Mouse (Mus musculus) monocyte, adult 5-6 weeks (primary cell): ENCODE data around the gene Snapc3. TPM values are rescaled to one million over a fixed set of nuclear protein-coding genes. Genes with fewer than 3 reads are reported as not detected.

Experiments used
- ATAC-seq: fragments of 153-309, 156-312 bp; replicated peaks from 2 replicates; pipeline ENCODE4 v1.8.0; 2017; ENCODE audit warnings: mild to moderate bottlenecking; ENCODE audit not compliant: low TSS enrichment, insufficient number of reproducible peaks, severe bottlenecking, poor library complexity, low FRiP score
- total RNA-seq: library from RNA; stranded (forward); fragments of 200-1000, 200-491, 200-594 nt; gene quantifications from 3 replicates; pipeline ENCODE4 v1.2.3, GENCODE M21; 2017

Gene Snapc3
- 31.8 to 72.7 TPM (median 37.9 TPM) in 3 replicates for total RNA-seq

GRCm38 (mm10) chr4:83417160-83417819, at the start of gene Snapc3:
TSS of gene Snapc3 (plus strand) at chr4:83417724.
- ATAC-seq = peak; percentile 100

GRCm38 (mm10) chr4:83373381-83373780, 44.1 kb upstream of the Snapc3 start:
- ATAC-seq = no peak

GRCm38 (mm10) chr4:83375650-83376049, 41.9 kb upstream of the Snapc3 start:
- no peak for ATAC-seq

GRCm38 (mm10) chr4:83376461-83377015, 41.0 kb upstream of the Snapc3 start:
- no peak for ATAC-seq

- no peak for ATAC-seq
Measured at GRCm38 (mm10) chr4:83379036-83379435, 38.5 kb upstream of the Snapc3 start.

GRCm38 (mm10) chr4:83379746-83380145, 37.8 kb upstream of the Snapc3 start:
- no peak for ATAC-seq

- no peak for ATAC-seq
Measured at GRCm38 (mm10) chr4:83380266-83380665, 37.3 kb upstream of the Snapc3 start.

- ATAC-seq = no peak
Measured at GRCm38 (mm10) chr4:83383899-83384490, 33.5 kb upstream of the Snapc3 start.

GRCm38 (mm10) chr4:83385091-83385490, 32.4 kb upstream of the Snapc3 start:
- no peak for ATAC-seq

- ATAC-seq = no peak
Measured at GRCm38 (mm10) chr4:83390551-83390950, 27.0 kb upstream of the Snapc3 start.

GRCm38 (mm10) chr4:83391956-83392355, 25.6 kb upstream of the Snapc3 start:
- ATAC-seq = no peak

GRCm38 (mm10) chr4:83393733-83394132, 23.8 kb upstream of the Snapc3 start:
- no peak for ATAC-seq

- ATAC-seq = no peak
Measured at GRCm38 (mm10) chr4:83396346-83396745, 21.2 kb upstream of the Snapc3 start.

- ATAC-seq = no peak
Measured at GRCm38 (mm10) chr4:83396996-83397770, 20.3 kb upstream of the Snapc3 start.

GRCm38 (mm10) chr4:83398527-83398926, 19.0 kb upstream of the Snapc3 start:
- ATAC-seq = no peak

- ATAC-seq = no peak
Measured at GRCm38 (mm10) chr4:83400691-83401595, 16.6 kb upstream of the Snapc3 start.

GRCm38 (mm10) chr4:83401712-83402111, 15.8 kb upstream of the Snapc3 start:
- ATAC-seq = no peak

GRCm38 (mm10) chr4:83407688-83408087, 9.8 kb upstream of the Snapc3 start:
- no peak for ATAC-seq
